Mouse (Mus musculus) yolk sac, embryonic 10.5 days (tissue): ENCODE results near the gene Ldha.
"Not testable (repeated sequence)": the region's sequence is repeated elsewhere in the genome, so short reads cannot be mapped to it uniquely, and the experiment has no call there.

Experiments used
- DNase-seq: peaks from one replicate; pipeline ENCODE4 v3.0.0-alpha.2; 2017; ENCODE audit warnings: low spot score

Gene Ldha

DNA sequence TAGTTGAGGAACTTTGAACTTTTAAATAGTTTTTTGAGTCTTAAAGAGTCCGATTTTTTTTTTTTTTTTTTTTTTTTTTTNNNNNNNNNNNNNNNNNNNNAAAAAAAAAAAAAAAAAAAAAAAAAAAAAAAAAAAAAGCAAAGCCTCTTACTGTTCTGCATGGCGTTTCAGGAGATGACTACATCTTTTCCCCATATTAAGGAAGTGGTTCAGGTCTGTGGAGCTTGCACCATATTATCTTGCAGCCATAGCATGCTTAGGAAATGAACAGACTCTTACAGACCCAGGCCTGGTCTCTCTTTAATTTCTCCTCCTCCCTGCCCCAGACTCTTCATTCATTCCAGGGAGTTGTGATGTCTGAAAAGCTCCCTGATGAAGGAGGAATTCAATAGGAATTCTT, 39.7 kb downstream of the Ldha start:
- DNase-seq, result no peak

DNA sequence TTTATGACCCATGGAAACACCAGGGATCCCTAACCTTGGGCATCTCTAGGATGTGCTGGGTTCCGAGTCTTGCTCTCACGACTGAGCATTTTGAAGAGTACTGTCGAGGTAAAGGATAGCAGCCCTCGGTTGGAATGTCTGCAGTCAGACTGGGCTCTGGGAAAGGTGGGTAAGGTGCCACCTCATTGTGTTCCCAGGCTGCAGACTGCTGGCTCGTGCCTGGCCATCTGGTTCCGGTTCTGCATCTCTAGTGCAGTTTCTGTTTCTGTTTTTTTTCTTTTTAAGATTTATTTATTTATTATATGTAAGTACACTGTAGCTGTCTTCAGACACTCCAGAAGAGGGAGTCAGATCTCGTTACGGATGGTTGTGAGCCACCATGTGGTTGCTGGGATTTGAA, 40.7 kb downstream of the Ldha start:
- DNase-seq, result not testable (repeated sequence)

- no peak for DNase-seq
Measured at GRCm38 (mm10) chr7:46883304-46883703, 42.0 kb downstream of the Ldha start.

- DNase-seq, result no peak
Measured at GRCm38 (mm10) chr7:46895511-46895910, 54.2 kb downstream of the Ldha start.

- DNase-seq, result no peak
Measured at GRCm38 (mm10) chr7:46899343-46899742, 58.1 kb downstream of the Ldha start.
